ENCODE assay signal across 14 mouse cellular contexts in genomic region chr7:24450585-24451017, GRCm38 (mm10). TPM values are rescaled to one million over a fixed set of nuclear protein-coding genes. Genes with fewer than 3 reads are reported as not detected.
DNase-seq lines count a peak whose midpoint lies in the region; ATAC-seq lines count a peak whose summit lies in the region.
"Had no signal": no experiment of that assay in that cellular context is flagged by ENCODE, and none has a peak within 500 bp of the region (broad histone marks: within the 10 kb centered on the region; RNA-seq: fewer than 3 reads in every experiment).

No protein-coding gene starts in this region.

- DNase-seq in midbrain, embryonic 11.5 days (ENCODE audit: low spot score, missing footprints), result peak; percentile 69
- DNase-seq in midbrain, embryonic 14.5 days, result no peak
- peak; percentile 54 for DNase-seq in R1 (ENCODE audit: low read depth, low spot score)
- no peak for DNase-seq in liver, embryonic 13.5 days
- DNase-seq in thymus, postnatal 14 days, result peak; percentile 41
- no peak for DNase-seq in layer of hippocampus, adult 18-20 months (ENCODE audit: low spot score in 2 of 2)
- no peak for DNase-seq in cerebellum, postnatal 14 days
- DNase-seq: heart, adult 11 months had no signal

- H3K4me3 ChIP-seq in midbrain, embryonic 11.5 days (ENCODE audit: low read depth, low read length), result no peak overlapping the region
- H3K4me3 ChIP-seq in midbrain, embryonic 14.5 days (replicated peaks; ENCODE audit: low read depth, low read length), result no peak overlapping the region
- no peak overlapping the region for H3K4me3 ChIP-seq in liver, embryonic 13.5 days (replicated peaks)
- H3K4me3 ChIP-seq: limb, embryonic 10.5 days; midbrain, embryonic 10.5 days had no signal

- no peaks in the 10 kb centered on the region for H3K9me3 ChIP-seq in midbrain, embryonic 11.5 days (ENCODE audit: control insufficient read depth, low read length)
- no peaks in the 10 kb centered on the region for H3K9me3 ChIP-seq in midbrain, embryonic 14.5 days (ENCODE audit: control insufficient read depth, low read length)
- no peaks in the 10 kb centered on the region for H3K9me3 ChIP-seq in liver, embryonic 13.5 days (replicated peaks)
- H3K9me3 ChIP-seq: limb, embryonic 10.5 days had no signal

- no peak for ATAC-seq in midbrain, embryonic 11.5 days (ENCODE audit: low FRiP score)
- no peak for ATAC-seq in midbrain, embryonic 14.5 days (ENCODE audit: low FRiP score, low TSS enrichment)
- ATAC-seq in liver, embryonic 13.5 days (ENCODE audit: low read depth), result peak; percentile 53
- ATAC-seq in cerebellum, adult (ENCODE audit: insufficient number of reproducible peaks, low FRiP score, low TSS enrichment), result no peak
- ATAC-seq: forebrain, embryonic 14.5 days had no signal

- H3K9ac ChIP-seq in midbrain, embryonic 11.5 days (ENCODE audit: low read length), result no peak overlapping the region
- no peak overlapping the region for H3K9ac ChIP-seq in midbrain, embryonic 14.5 days (replicated peaks; ENCODE audit: low read length)
- H3K9ac ChIP-seq in liver, embryonic 13.5 days, result no peak overlapping the region
- H3K9ac ChIP-seq: hindbrain, embryonic 14.5 days had no signal

- no peaks in the 10 kb centered on the region for H3K36me3 ChIP-seq in midbrain, embryonic 11.5 days (ENCODE audit: control insufficient read depth, insufficient read depth, low read length)
- no peaks in the 10 kb centered on the region for H3K36me3 ChIP-seq in midbrain, embryonic 14.5 days (ENCODE audit: control insufficient read depth, insufficient read depth, low read length)
- H3K36me3 ChIP-seq in liver, embryonic 13.5 days, result no peaks in the 10 kb centered on the region
- H3K36me3 ChIP-seq: limb, embryonic 10.5 days; midbrain, embryonic 10.5 days had no signal

- no peak overlapping the region for H3K4me2 ChIP-seq in midbrain, embryonic 11.5 days
- H3K4me2 ChIP-seq in midbrain, embryonic 14.5 days (ENCODE audit: low read length), result no peak overlapping the region
- no peak overlapping the region for H3K4me2 ChIP-seq in liver, embryonic 13.5 days
- H3K4me2 ChIP-seq: hindbrain, embryonic 14.5 days had no signal

- WGBS in midbrain, embryonic 11.5 days, result 70% methylated on average over 9 of the region's 9 CpGs
- 71% methylated on average over 9 of the region's 9 CpGs for WGBS in midbrain, embryonic 14.5 days
- 26% methylated on average over 9 of the region's 9 CpGs for WGBS in liver, embryonic 13.5 days (ENCODE audit: insufficient replicate concordance)

- H3K4me1 ChIP-seq in midbrain, embryonic 11.5 days (ENCODE audit: control insufficient read depth, insufficient read depth, low read length), result no peaks in the 10 kb centered on the region
- H3K4me1 ChIP-seq in midbrain, embryonic 14.5 days (ENCODE audit: control insufficient read depth, insufficient read depth, low read length), result no peaks in the 10 kb centered on the region
- H3K4me1 ChIP-seq in liver, embryonic 13.5 days (replicated peaks), result peaks cover 17% of the 10 kb centered on the region
- H3K4me1 ChIP-seq: midbrain, embryonic 10.5 days had no signal

- no peak overlapping the region for H3K27ac ChIP-seq in midbrain, embryonic 11.5 days (ENCODE audit: low read depth, low read length)
- H3K27ac ChIP-seq in midbrain, embryonic 14.5 days (replicated peaks; ENCODE audit: low read depth, low read length), result no peak overlapping the region
- H3K27ac ChIP-seq in liver, embryonic 13.5 days, result no peak overlapping the region
- H3K27ac ChIP-seq: hindbrain, embryonic 14.5 days; limb, embryonic 10.5 days; midbrain, embryonic 10.5 days had no signal

- no peaks in the 10 kb centered on the region for H3K27me3 ChIP-seq in midbrain, embryonic 11.5 days (ENCODE audit: control insufficient read depth, insufficient read depth, low read length)
- H3K27me3 ChIP-seq in midbrain, embryonic 14.5 days (ENCODE audit: control insufficient read depth, insufficient read depth, low read length), result no peaks in the 10 kb centered on the region
- H3K27me3 ChIP-seq in liver, embryonic 13.5 days, result peaks cover 6% of the 10 kb centered on the region

RNA-seq across cellular contexts. Expression of gene Irgc1, which starts 1.5 kb away (rescaled TPM):
- polyA plus RNA-seq in midbrain, embryonic 11.5 days (2014; fragmentation: Nextera tagmentation; extraction: Ambion mirVana), result not detected in 2 replicates
- not detected in 2 replicates for polyA plus RNA-seq in midbrain, embryonic 14.5 days (2014; fragmentation: Nextera tagmentation; extraction: Ambion mirVana)
- not detected in 2 replicates for polyA plus RNA-seq in liver, embryonic 13.5 days (2015; fragmentation: Nextera tagmentation; extraction: Ambion mirVana)
- not detected for total RNA-seq in layer of hippocampus, adult 18-20 months (2021)
- polyA plus RNA-seq: embryonic facial prominence, embryonic 11.5 days; forebrain, embryonic 14.5 days; hindbrain, embryonic 14.5 days; limb, embryonic 10.5 days; midbrain, embryonic 10.5 days had no signal

RNA-seq across cellular contexts. Expression of gene Plaur, which starts 11.7 kb away (rescaled TPM):
- polyA plus RNA-seq in midbrain, embryonic 11.5 days (2014; fragmentation: Nextera tagmentation; extraction: Ambion mirVana), result 0.86 and 1.4 TPM in 2 replicates
- 1.1 and 2.6 TPM in 2 replicates for polyA plus RNA-seq in midbrain, embryonic 14.5 days (2014; fragmentation: Nextera tagmentation; extraction: Ambion mirVana)
- polyA plus RNA-seq in liver, embryonic 13.5 days (2015; fragmentation: Nextera tagmentation; extraction: Ambion mirVana), result 1.9 and 2.3 TPM in 2 replicates
- under 1 TPM; 0.54 to 0.91 TPM for total RNA-seq in layer of hippocampus, adult 18-20 months (2021)

RNA-seq across cellular contexts. Expression of gene Cadm4, which starts 31.2 kb away (rescaled TPM):
- 6.6 and 6.7 TPM in 2 replicates for polyA plus RNA-seq in midbrain, embryonic 11.5 days (2014; fragmentation: Nextera tagmentation; extraction: Ambion mirVana)
- 26.2 and 63.4 TPM in 2 replicates for polyA plus RNA-seq in midbrain, embryonic 14.5 days (2014; fragmentation: Nextera tagmentation; extraction: Ambion mirVana)
- 0.20 and 0.22 TPM in 2 replicates for polyA plus RNA-seq in liver, embryonic 13.5 days (2015; fragmentation: Nextera tagmentation; extraction: Ambion mirVana)
- 100 to 1,000 TPM; 136 to 141 TPM for total RNA-seq in layer of hippocampus, adult 18-20 months (2021)

RNA-seq across cellular contexts. Expression of gene Smg9, which starts 51.2 kb away (rescaled TPM):
- polyA plus RNA-seq in midbrain, embryonic 11.5 days (2014; fragmentation: Nextera tagmentation; extraction: Ambion mirVana), result 18.7 and 20.9 TPM in 2 replicates
- polyA plus RNA-seq in midbrain, embryonic 14.5 days (2014; fragmentation: Nextera tagmentation; extraction: Ambion mirVana), result 32.9 and 33.3 TPM in 2 replicates
- 15.2 and 16.5 TPM in 2 replicates for polyA plus RNA-seq in liver, embryonic 13.5 days (2015; fragmentation: Nextera tagmentation; extraction: Ambion mirVana)
- 10 to 100 TPM; 33.2 to 34.8 TPM for total RNA-seq in layer of hippocampus, adult 18-20 months (2021)

RNA-seq across cellular contexts. Expression of gene Zfp428, which starts 56.2 kb away (rescaled TPM):
- polyA plus RNA-seq in midbrain, embryonic 11.5 days (2014; fragmentation: Nextera tagmentation; extraction: Ambion mirVana), result 83.8 and 83.9 TPM in 2 replicates
- 216 and 303 TPM in 2 replicates for polyA plus RNA-seq in midbrain, embryonic 14.5 days (2014; fragmentation: Nextera tagmentation; extraction: Ambion mirVana)
- polyA plus RNA-seq in liver, embryonic 13.5 days (2015; fragmentation: Nextera tagmentation; extraction: Ambion mirVana), result 7.0 and 8.3 TPM in 2 replicates
- 10 to 100 TPM; 40.0 to 45.4 TPM for total RNA-seq in layer of hippocampus, adult 18-20 months (2021)

Comparison
In these comparisons a context has a peak if more than half of its experiments do, and no peak if none do; other contexts are left out.
1. DNase-seq: peak in midbrain, embryonic 11.5 days (single experiment), R1 (single experiment) and thymus, postnatal 14 days (single experiment); none in midbrain, embryonic 14.5 days (single experiment), liver, embryonic 13.5 days (single experiment), layer of hippocampus, adult 18-20 months (0 of 2) and cerebellum, postnatal 14 days (0 of 2).